Mouse (Mus musculus) myocyte (in vitro differentiated cells): ENCODE measurements around the gene Adamts2.

ENCODE experiments used
- CEBPB ChIP-seq: IDR thresholded peaks from 2 replicates; pipeline ENCODE4 v1.6.1; 2011; ENCODE audit warnings: mild to moderate bottlenecking, moderate library complexity; ENCODE audit not compliant: poor library complexity, insufficient read depth, severe bottlenecking
- E2F4 ChIP-seq: IDR thresholded peaks from one replicate; pipeline ENCODE4 v1.6.1; 2011; ENCODE audit warnings: mild to moderate bottlenecking, control low read depth, moderate library complexity; ENCODE audit not compliant: insufficient read depth
- MAX ChIP-seq: IDR thresholded peaks from one replicate; pipeline ENCODE4 v1.6.1; 2011; ENCODE audit warnings: low read depth, mild to moderate bottlenecking, control low read depth
- MYOG ChIP-seq, 3 experiments: IDR thresholded peaks; one replicate each; pipeline ENCODE4 v1.6.1; 2011; ENCODE audit warnings: control low read depth in 2 of 3, low read depth in 2 of 3, mild to moderate bottlenecking in 2 of 3; ENCODE audit not compliant: insufficient read length in 2 of 3, control insufficient read depth in 1 of 3, insufficient read depth in 1 of 3
- POLR2A ChIP-seq: IDR thresholded peaks from one replicate; pipeline ENCODE4 v1.6.1; 2011; ENCODE audit warnings: low read depth, mild to moderate bottlenecking, control low read depth, moderate library complexity; ENCODE audit not compliant: insufficient read length
- POLR2AphosphoS2 ChIP-seq: IDR thresholded peaks from one replicate; pipeline ENCODE4 v1.6.1; 2011; ENCODE audit warnings: low read depth, control low read depth; ENCODE audit not compliant: insufficient read length
- REST ChIP-seq: IDR thresholded peaks from one replicate; pipeline ENCODE4 v1.6.1; 2011; ENCODE audit warnings: mild to moderate bottlenecking, control low read depth, moderate library complexity; ENCODE audit not compliant: insufficient read depth, insufficient read length
- SRF ChIP-seq: IDR thresholded peaks from one replicate; pipeline ENCODE4 v1.6.1; 2011; ENCODE audit warnings: low read depth; ENCODE audit not compliant: control insufficient read depth, insufficient read length
- TCF12 ChIP-seq: IDR thresholded peaks from one replicate; pipeline ENCODE4 v1.6.1; 2011; ENCODE audit warnings: mild to moderate bottlenecking, control low read depth; ENCODE audit not compliant: poor library complexity, insufficient read depth, severe bottlenecking
- TCF3 ChIP-seq: IDR thresholded peaks from one replicate; pipeline ENCODE4 v1.6.1; 2011; ENCODE audit warnings: low read depth, control low read depth; ENCODE audit not compliant: insufficient read length
- USF1 ChIP-seq: IDR thresholded peaks from one replicate; pipeline ENCODE4 v1.6.1; 2011; ENCODE audit warnings: low read depth, mild to moderate bottlenecking, control low read depth, moderate library complexity

- no peak for TF ChIP-seq POLR2A
- TF ChIP-seq MAX = no peak
- no peak for TF ChIP-seq REST
- TF ChIP-seq USF1 = no peak
- no peak for TF ChIP-seq TCF12
- no peak for TF ChIP-seq CEBPB
- no peak for TF ChIP-seq E2F4
- no peak for TF ChIP-seq MYOG (IDR thresholded peaks at IDR 0.05; ENCODE audit: control insufficient read depth in 1 of 3, insufficient read depth in 1 of 3, insufficient read length in 2 of 3, low read depth in 2 of 3)
- no peak for TF ChIP-seq POLR2AphosphoS2
- TF ChIP-seq SRF = no peak
- TF ChIP-seq TCF3 = no peak
Observed at GRCm38 (mm10) chr11:50592892-50593553, 8.9 kb upstream of the Adamts2 start.
